Mouse (Mus musculus) heart, postnatal 0 days (tissue): ENCODE measurements at regions not wholly inside any gene's neighbourhood (a gene's known extent, or its start where the extent isn't known, plus 50 kb on each side); places are given as distances from the start of the nearest gene placed in this dataset.

Experiments
- ATAC-seq: fragments of 200-750 bp; cut with Nextera tagmentation; 2 replicates; pipeline ENCODE4 v1.8.0; 2017; ENCODE audit warnings: low read depth, moderate number of reproducible peaks, moderate library complexity; ENCODE audit not compliant: insufficient read depth
- DNase-seq: peaks from one replicate; pipeline ENCODE4 v3.0.0-alpha.2; 2016; ENCODE audit warnings: low spot score
- H3K27ac ChIP-seq: fragments of 300-500 bp; sonication (generic); 2 replicates; pipeline ENCODE4 v1.5.1; 2014; ENCODE audit warnings: low read depth, mild to moderate bottlenecking
- H3K27me3 ChIP-seq: fragments of 300-500 bp; sonication (generic); 2 replicates; pipeline ENCODE4 v1.6.1; 2014; ENCODE audit warnings: low read length, mixed read lengths; ENCODE audit not compliant: control insufficient read depth, insufficient read depth
- H3K36me3 ChIP-seq: fragments of 300-500 bp; sonication (generic); replicated peaks from 2 replicates; pipeline ENCODE4 v1.6.1; 2014; ENCODE audit warnings: low read length, mixed read lengths; ENCODE audit not compliant: control insufficient read depth, insufficient read depth
- H3K4me1 ChIP-seq: fragments of 300-500 bp; sonication (generic); 2 replicates; pipeline ENCODE4 v1.6.1; 2014; ENCODE audit warnings: antibody characterized with exemption; ENCODE audit not compliant: control insufficient read depth, insufficient read depth
- H3K4me2 ChIP-seq: fragments of 300-500 bp; sonication (generic); 2 replicates; pipeline ENCODE4 v1.6.1; 2014; ENCODE audit warnings: low read depth, mild to moderate bottlenecking, low read length, moderate library complexity
- H3K4me3 ChIP-seq: fragments of 300-500 bp; sonication (generic); 2 replicates; pipeline ENCODE4 v1.5.1; 2014; ENCODE audit warnings: low read depth, low read length
- H3K9ac ChIP-seq: fragments of 300-500 bp; sonication (generic); replicated peaks from 2 replicates; pipeline ENCODE4 v1.6.1; 2014; ENCODE audit warnings: low read depth, low read length, mixed read lengths
- H3K9me3 ChIP-seq: fragments of 300-500 bp; sonication (generic); replicated peaks from 2 replicates; pipeline ENCODE4 v1.6.1; 2016; ENCODE audit warnings: low read length; ENCODE audit not compliant: control insufficient read depth
- CTCF ChIP-seq: IDR thresholded peaks from 2 replicates; pipeline ENCODE4 v1.5.1; 2016; ENCODE audit warnings: antibody characterized with exemption, control low read depth, low read depth
- EP300 ChIP-seq: IDR thresholded peaks from 2 replicates; pipeline ENCODE4 v1.6.1; 2016; ENCODE audit warnings: antibody characterized with exemption, low read depth
- WGBS: fragments of 180-500 bp; shearing (Covaris S2); extraction: QIAGEN DNeasy Blood & Tissue Kit; methylation state at CpG from one replicate; pipeline ENCODE4 v1.1.7; 2014; 5-methylcytosine and 5-hydroxymethylcytosine counted together

DNA sequence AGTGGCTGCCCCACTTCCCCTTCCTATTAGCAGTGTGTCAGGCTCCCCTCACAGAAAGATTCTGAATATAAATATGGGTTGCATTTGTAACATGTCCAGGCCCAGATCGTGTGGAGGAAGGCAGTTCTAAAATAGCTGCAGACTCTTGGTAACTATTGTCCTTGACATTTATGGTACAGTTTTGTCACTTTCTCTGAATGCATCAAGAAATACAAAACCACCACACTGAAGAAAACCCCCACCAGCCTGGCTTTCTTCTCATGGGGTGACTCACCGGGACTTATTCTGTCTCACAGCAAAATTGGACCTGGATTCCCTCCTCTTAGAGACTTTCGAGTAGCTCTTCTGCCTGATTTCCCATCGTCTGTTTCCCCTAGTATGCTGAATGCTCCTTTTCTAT lies 148.9 kb downstream of the Sec16b start:
- ATAC-seq: no peak
- H3K4me1 ChIP-seq: no peaks in the 10 kb centered on the region
- H3K4me2 ChIP-seq: no peak overlapping the region
- H3K27me3 ChIP-seq: no peaks in the 10 kb centered on the region
- no peak overlapping the region for H3K4me3 ChIP-seq
- H3K36me3 ChIP-seq: no peaks in the 10 kb centered on the region
- H3K9me3 ChIP-seq: no peaks in the 10 kb centered on the region
- H3K9ac ChIP-seq: no peak overlapping the region
- no peak overlapping the region for H3K27ac ChIP-seq
- WGBS: 69% methylated on average over 4 of the region's 4 CpGs
- no peak for TF ChIP-seq EP300
- TF ChIP-seq CTCF: no peak
- no peak for DNase-seq

DNA sequence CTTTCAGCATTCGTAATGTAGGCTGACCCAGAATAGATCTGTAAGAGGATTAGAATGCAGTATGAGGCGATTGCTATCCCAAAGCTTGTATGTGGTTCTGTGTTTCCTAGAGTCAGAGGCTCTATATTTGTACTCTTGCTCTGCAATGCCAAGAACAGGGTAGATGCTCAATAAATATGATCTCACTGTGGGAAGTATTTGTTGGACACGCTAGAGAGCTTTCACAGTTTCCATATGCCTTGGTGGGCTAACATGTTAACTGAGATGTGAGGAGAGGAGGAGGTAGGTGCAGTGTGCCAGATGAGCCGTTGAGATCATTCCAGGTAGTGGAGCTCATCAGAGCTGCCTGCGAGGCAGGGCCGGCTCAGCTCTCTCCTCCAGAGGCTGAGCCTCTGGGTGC lies 163.1 kb downstream of the Sec16b start:
- H3K9me3 ChIP-seq: no peaks in the 10 kb centered on the region
- TF ChIP-seq EP300: no peak

DNA sequence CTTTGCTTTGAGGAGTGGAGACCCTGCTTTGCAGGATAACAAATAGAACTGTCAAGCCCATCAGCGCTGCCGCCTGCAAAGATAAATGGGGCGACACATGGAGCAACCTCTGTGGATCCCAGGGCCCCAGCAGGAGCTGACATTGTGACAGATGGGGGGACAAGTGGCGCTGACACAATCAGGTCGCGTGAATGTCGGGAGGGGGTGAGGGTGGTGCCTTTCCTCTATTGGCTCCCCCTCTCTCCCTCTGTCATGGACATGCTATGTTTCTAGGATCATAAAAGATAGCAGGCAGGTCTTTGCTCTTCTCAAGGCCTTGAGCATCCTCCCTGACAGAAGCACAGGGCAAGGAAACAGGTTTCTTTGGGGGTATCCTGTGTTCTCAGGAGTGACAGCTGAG lies 177.8 kb downstream of the Sec16b start:
- 14% methylated on average over 7 of the region's 7 CpGs for WGBS
- H3K4me3 ChIP-seq: no peak overlapping the region
- no peak for ATAC-seq
- no peak overlapping the region for H3K4me2 ChIP-seq
- TF ChIP-seq EP300: no peak
- no peak for TF ChIP-seq CTCF
- H3K9ac ChIP-seq: no peak overlapping the region
- H3K4me1 ChIP-seq: no peaks in the 10 kb centered on the region
- H3K27me3 ChIP-seq: no peaks in the 10 kb centered on the region
- no peak overlapping the region for H3K27ac ChIP-seq
- no peaks in the 10 kb centered on the region for H3K36me3 ChIP-seq
- no peak for DNase-seq
- no peaks in the 10 kb centered on the region for H3K9me3 ChIP-seq

More for the DNA sequence above, 163.1 kb downstream of the Sec16b start:
- Histone ChIP-seq H3K4me1 (no peaks in the 10 kb centered on the region), H3K36me3 (no peaks in the 10 kb centered on the region), H3K4me2 (no peak overlapping the region), H3K27me3 (no peaks in the 10 kb centered on the region), H3K4me3 (no peak overlapping the region), H3K27ac (no peak overlapping the region), H3K9ac (no peak overlapping the region)
- 75% methylated on average over 6 of the region's 6 CpGs for WGBS
- ATAC-seq (no peak), DNase-seq (no peak)

DNA sequence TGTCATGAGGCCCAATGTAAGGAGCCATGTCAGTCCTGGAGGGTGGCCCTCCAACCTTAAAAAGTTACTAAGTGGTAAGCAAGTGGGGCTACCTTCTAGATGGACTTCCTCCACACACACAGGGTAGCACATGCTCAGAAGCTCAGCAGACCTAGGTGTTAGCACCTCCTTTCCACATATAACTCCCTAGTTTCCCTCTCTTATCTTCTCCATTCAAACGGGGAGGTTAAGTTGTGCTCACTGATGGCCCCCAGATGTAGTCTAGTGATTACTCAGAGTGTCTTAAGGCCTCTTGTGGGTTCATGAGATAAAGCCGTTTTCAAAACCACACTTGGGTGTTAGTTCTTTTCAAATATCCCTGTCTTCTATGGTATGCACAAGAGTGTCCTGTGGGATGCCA lies 188.7 kb downstream of the Sec16b start:
- TF ChIP-seq EP300 (no peak), CTCF (no peak)
- Histone ChIP-seq H3K27ac (no peak overlapping the region), H3K36me3 (no peaks in the 10 kb centered on the region), H3K4me3 (no peak overlapping the region), H3K9me3 (peaks cover 4% of the 10 kb centered on the region; the same call in 1 of the 2 replicates), H3K4me2 (no peak overlapping the region), H3K9ac (no peak overlapping the region), H3K27me3 (no peaks in the 10 kb centered on the region), H3K4me1 (no peaks in the 10 kb centered on the region)
- 25% methylated on average over 2 of the region's 2 CpGs for WGBS
- no peak for ATAC-seq
- no peak for DNase-seq

GRCm38 (mm10) chr1:157703639-157704038 lies 197.1 kb downstream of the Sec16b start:
- WGBS: 74% methylated on average over 6 of the region's 6 CpGs
- Histone ChIP-seq H3K36me3 (no peaks in the 10 kb centered on the region), H3K9me3 (no peaks in the 10 kb centered on the region), H3K27ac (no peak overlapping the region), H3K4me2 (no peak overlapping the region), H3K27me3 (no peaks in the 10 kb centered on the region), H3K9ac (no peak overlapping the region), H3K4me1 (no peaks in the 10 kb centered on the region), H3K4me3 (no peak overlapping the region)
- TF ChIP-seq EP300 (no peak), CTCF (no peak)
- no peak for DNase-seq
- no peak for ATAC-seq

GRCm38 (mm10) chr1:157705364-157705763 lies 198.8 kb downstream of the Sec16b start:
- no peak for TF ChIP-seq CTCF
- no peak for TF ChIP-seq EP300
- no peak overlapping the region for H3K27ac ChIP-seq
- no peak overlapping the region for H3K9ac ChIP-seq
- H3K36me3 ChIP-seq: no peaks in the 10 kb centered on the region
- H3K9me3 ChIP-seq: no peaks in the 10 kb centered on the region
- H3K4me2 ChIP-seq: no peak overlapping the region
- H3K4me1 ChIP-seq: no peaks in the 10 kb centered on the region
- DNase-seq: no peak
- no peak overlapping the region for H3K4me3 ChIP-seq
- 37% methylated on average over 4 of the region's 4 CpGs for WGBS
- ATAC-seq: no peak
- no peaks in the 10 kb centered on the region for H3K27me3 ChIP-seq
